Mouse (Mus musculus): ENCODE measurements at regions not wholly inside any gene's neighbourhood (a gene's known extent, or its start where the extent isn't known, plus 50 kb on each side); places are given as distances from the start of the nearest gene placed in this dataset.

GRCm38 (mm10) chr10:92024203-92024602, 698.0 kb downstream of the Nedd1 start:
- WGBS, result 57% methylated on average over 1 of the region's 1 CpGs
- no peak for ATAC-seq (replicated peaks; ENCODE audit: low FRiP score)
- H3K4me2 ChIP-seq (ENCODE audit: low read depth, low read length, severe bottlenecking), result no peak overlapping the region

GRCm38 (mm10) chr10:92021036-92021435, 701.2 kb downstream of the Nedd1 start:
- Histone ChIP-seq H3K9ac (ENCODE audit: low read length) (no peak overlapping the region), H3K27ac (ENCODE audit: low read depth, low read length) (no peak overlapping the region)
- WGBS, result 89% methylated on average over 1 of the region's 1 CpGs

More at GRCm38 (mm10) chr10:92024203-92024602, 698.0 kb downstream of the Nedd1 start:
- no peak overlapping the region for H3K9ac ChIP-seq (ENCODE audit: low read length)
- no peaks in the 10 kb centered on the region for H3K36me3 ChIP-seq (ENCODE audit: control insufficient read depth, insufficient read depth, low read length)
- no peak for DNase-seq (ENCODE audit: low spot score)
- no peaks in the 10 kb centered on the region for H3K4me1 ChIP-seq (replicated peaks; ENCODE audit: control insufficient read depth, insufficient read depth, low read length)
- no peak overlapping the region for H3K27ac ChIP-seq (ENCODE audit: low read depth, low read length)
- H3K9me3 ChIP-seq (ENCODE audit: control insufficient read depth, low read length), result no peaks in the 10 kb centered on the region
- no peaks in the 10 kb centered on the region for H3K27me3 ChIP-seq (ENCODE audit: control insufficient read depth, insufficient read depth, low read length)
- H3K4me3 ChIP-seq (ENCODE audit: low read depth, low read length), result no peak overlapping the region

GRCm38 (mm10) chr10:92009551-92009950, 712.7 kb downstream of the Nedd1 start:
- no peak for DNase-seq (ENCODE audit: low spot score)
- H3K27ac ChIP-seq (ENCODE audit: low read depth, low read length), result no peak overlapping the region
- 16% methylated on average over 10 of the region's 10 CpGs for WGBS
- H3K4me2 ChIP-seq (ENCODE audit: low read depth, low read length, severe bottlenecking), result no peak overlapping the region
- no peak overlapping the region for H3K9ac ChIP-seq (ENCODE audit: low read length)
- H3K4me1 ChIP-seq (replicated peaks; ENCODE audit: control insufficient read depth, insufficient read depth, low read length), result no peaks in the 10 kb centered on the region; the same call in 1 of the 2 replicates
- H3K4me3 ChIP-seq (ENCODE audit: low read depth, low read length), result no peak overlapping the region
- H3K36me3 ChIP-seq (ENCODE audit: control insufficient read depth, insufficient read depth, low read length), result no peaks in the 10 kb centered on the region
- H3K9me3 ChIP-seq (ENCODE audit: control insufficient read depth, low read length), result no peaks in the 10 kb centered on the region
- ATAC-seq (replicated peaks; ENCODE audit: low FRiP score), result no peak
- H3K27me3 ChIP-seq (ENCODE audit: control insufficient read depth, insufficient read depth, low read length), result no peaks in the 10 kb centered on the region

More at GRCm38 (mm10) chr10:92021036-92021435, 701.2 kb downstream of the Nedd1 start:
- no peak for DNase-seq (ENCODE audit: low spot score)
- H3K4me3 ChIP-seq (ENCODE audit: low read depth, low read length), result no peak overlapping the region
- no peaks in the 10 kb centered on the region for H3K36me3 ChIP-seq (ENCODE audit: control insufficient read depth, insufficient read depth, low read length)
- no peaks in the 10 kb centered on the region for H3K27me3 ChIP-seq (ENCODE audit: control insufficient read depth, insufficient read depth, low read length)
- no peaks in the 10 kb centered on the region for H3K9me3 ChIP-seq (ENCODE audit: control insufficient read depth, low read length)
- no peak overlapping the region for H3K4me2 ChIP-seq (ENCODE audit: low read depth, low read length, severe bottlenecking)
- no peaks in the 10 kb centered on the region for H3K4me1 ChIP-seq (replicated peaks; ENCODE audit: control insufficient read depth, insufficient read depth, low read length)
- ATAC-seq (replicated peaks; ENCODE audit: low FRiP score), result no peak

GRCm38 (mm10) chr10:92007891-92008290, 714.3 kb downstream of the Nedd1 start:
- Histone ChIP-seq H3K4me3 (ENCODE audit: low read depth, low read length) (no peak overlapping the region), H3K27me3 (ENCODE audit: control insufficient read depth, insufficient read depth, low read length) (no peaks in the 10 kb centered on the region), H3K9ac (ENCODE audit: low read length) (no peak overlapping the region), H3K27ac (ENCODE audit: low read depth, low read length) (no peak overlapping the region), H3K4me2 (ENCODE audit: low read depth, low read length, severe bottlenecking) (no peak overlapping the region), H3K36me3 (ENCODE audit: control insufficient read depth, insufficient read depth, low read length) (no peaks in the 10 kb centered on the region), H3K4me1 (replicated peaks; ENCODE audit: control insufficient read depth, insufficient read depth, low read length) (no peaks in the 10 kb centered on the region; the same call in 1 of the 2 replicates), H3K9me3 (ENCODE audit: control insufficient read depth, low read length) (no peaks in the 10 kb centered on the region)
- ATAC-seq (replicated peaks; ENCODE audit: low FRiP score), result no peak
- 85% methylated on average over 2 of the region's 2 CpGs for WGBS
- DNase-seq (ENCODE audit: low spot score), result no peak

GRCm38 (mm10) chr10:92006467-92006866, 715.8 kb downstream of the Nedd1 start:
- Histone ChIP-seq H3K9ac (ENCODE audit: low read length) (no peak overlapping the region), H3K27ac (ENCODE audit: low read depth, low read length) (no peak overlapping the region), H3K4me1 (replicated peaks; ENCODE audit: control insufficient read depth, insufficient read depth, low read length) (no peaks in the 10 kb centered on the region; the same call in 1 of the 2 replicates), H3K4me3 (ENCODE audit: low read depth, low read length) (no peak overlapping the region), H3K9me3 (ENCODE audit: control insufficient read depth, low read length) (no peaks in the 10 kb centered on the region), H3K27me3 (ENCODE audit: control insufficient read depth, insufficient read depth, low read length) (no peaks in the 10 kb centered on the region), H3K4me2 (ENCODE audit: low read depth, low read length, severe bottlenecking) (no peak overlapping the region), H3K36me3 (ENCODE audit: control insufficient read depth, insufficient read depth, low read length) (no peaks in the 10 kb centered on the region)
- DNase-seq (ENCODE audit: low spot score), result no peak
- 23% methylated on average over 3 of the region's 3 CpGs for WGBS
- ATAC-seq (replicated peaks; ENCODE audit: low FRiP score), result no peak

GRCm38 (mm10) chr10:91991040-91991439, 731.2 kb downstream of the Nedd1 start:
- no peak for DNase-seq (ENCODE audit: low spot score)
- H3K9ac ChIP-seq (ENCODE audit: low read length), result no peak overlapping the region
- no peaks in the 10 kb centered on the region for H3K9me3 ChIP-seq (ENCODE audit: control insufficient read depth, low read length)
- 76% methylated on average over 4 of the region's 4 CpGs for WGBS
- H3K4me1 ChIP-seq (replicated peaks; ENCODE audit: control insufficient read depth, insufficient read depth, low read length), result no peaks in the 10 kb centered on the region; the same call in 1 of the 2 replicates
- H3K27ac ChIP-seq (ENCODE audit: low read depth, low read length), result no peak overlapping the region
- no peaks in the 10 kb centered on the region for H3K27me3 ChIP-seq (ENCODE audit: control insufficient read depth, insufficient read depth, low read length)
- no peak overlapping the region for H3K4me3 ChIP-seq (ENCODE audit: low read depth, low read length)
- no peak for ATAC-seq (replicated peaks; ENCODE audit: low FRiP score)
- H3K36me3 ChIP-seq (ENCODE audit: control insufficient read depth, insufficient read depth, low read length), result no peaks in the 10 kb centered on the region
- no peak overlapping the region for H3K4me2 ChIP-seq (ENCODE audit: low read depth, low read length, severe bottlenecking)

GRCm38 (mm10) chr10:91988364-91988763, 733.9 kb downstream of the Nedd1 start:
- Histone ChIP-seq H3K4me2 (ENCODE audit: low read depth, low read length, severe bottlenecking) (no peak overlapping the region), H3K9me3 (ENCODE audit: control insufficient read depth, low read length) (no peaks in the 10 kb centered on the region), H3K27ac (ENCODE audit: low read depth, low read length) (peak overlapping the region; percentile 42; the same call in 1 of the 2 replicates), H3K36me3 (ENCODE audit: control insufficient read depth, insufficient read depth, low read length) (no peaks in the 10 kb centered on the region), H3K4me1 (replicated peaks; ENCODE audit: control insufficient read depth, insufficient read depth, low read length) (no peaks in the 10 kb centered on the region; the same call in 1 of the 2 replicates), H3K4me3 (ENCODE audit: low read depth, low read length) (no peak overlapping the region), H3K9ac (ENCODE audit: low read length) (no peak overlapping the region), H3K27me3 (ENCODE audit: control insufficient read depth, insufficient read depth, low read length) (no peaks in the 10 kb centered on the region)
- peak; percentile 60 for ATAC-seq (replicated peaks; ENCODE audit: low FRiP score)
- 25% methylated on average over 8 of the region's 8 CpGs for WGBS
- DNase-seq (ENCODE audit: low spot score), result peak; percentile 54

GRCm38 (mm10) chr10:91979841-91980240, 742.4 kb downstream of the Nedd1 start:
- Histone ChIP-seq H3K4me3 (ENCODE audit: low read depth, low read length) (no peak overlapping the region), H3K4me2 (ENCODE audit: low read depth, low read length, severe bottlenecking) (no peak overlapping the region), H3K9me3 (ENCODE audit: control insufficient read depth, low read length) (no peaks in the 10 kb centered on the region), H3K4me1 (replicated peaks; ENCODE audit: control insufficient read depth, insufficient read depth, low read length) (no peaks in the 10 kb centered on the region), H3K9ac (ENCODE audit: low read length) (no peak overlapping the region), H3K27me3 (ENCODE audit: control insufficient read depth, insufficient read depth, low read length) (no peaks in the 10 kb centered on the region), H3K36me3 (ENCODE audit: control insufficient read depth, insufficient read depth, low read length) (no peaks in the 10 kb centered on the region), H3K27ac (ENCODE audit: low read depth, low read length) (no peak overlapping the region)
- ATAC-seq (replicated peaks; ENCODE audit: low FRiP score) (no peak), DNase-seq (ENCODE audit: low spot score) (no peak)
- 87% methylated on average over 2 of the region's 2 CpGs for WGBS

- Histone ChIP-seq H3K27me3 (ENCODE audit: control insufficient read depth, insufficient read depth, low read length) (no peaks in the 10 kb centered on the region), H3K4me1 (replicated peaks; ENCODE audit: control insufficient read depth, insufficient read depth, low read length) (peaks cover 4% of the 10 kb centered on the region; the same call in 1 of the 2 replicates), H3K27ac (ENCODE audit: low read depth, low read length) (no peak overlapping the region), H3K9ac (ENCODE audit: low read length) (no peak overlapping the region), H3K4me3 (ENCODE audit: low read depth, low read length) (no peak overlapping the region), H3K9me3 (ENCODE audit: control insufficient read depth, low read length) (no peaks in the 10 kb centered on the region), H3K36me3 (ENCODE audit: control insufficient read depth, insufficient read depth, low read length) (no peaks in the 10 kb centered on the region), H3K4me2 (ENCODE audit: low read depth, low read length, severe bottlenecking) (no peak overlapping the region)
- WGBS, result 79% methylated on average over 2 of the region's 2 CpGs
- ATAC-seq (replicated peaks; ENCODE audit: low FRiP score), result no peak
- no peak for DNase-seq (ENCODE audit: low spot score)
Measured at GRCm38 (mm10) chr10:91971951-91972350, 750.3 kb downstream of the Nedd1 start.

Measured in forebrain, embryonic 11.5 days (tissue).